Mouse (Mus musculus) myocyte (in vitro differentiated cells): Measurements from ENCODE around the gene Kcnk18.

ENCODE experiments used
- CEBPB ChIP-seq: IDR thresholded peaks from 2 replicates; pipeline ENCODE4 v1.6.1; 2011; ENCODE audit warnings: mild to moderate bottlenecking, moderate library complexity; ENCODE audit not compliant: poor library complexity, insufficient read depth, severe bottlenecking
- MYOD1 ChIP-seq, 3 experiments: IDR thresholded peaks; one replicate each; pipeline ENCODE4 v1.6.1; 2011; ENCODE audit warnings: control low read depth in 2 of 3, low read depth in 2 of 3, mild to moderate bottlenecking in 2 of 3, moderate library complexity in 1 of 3; ENCODE audit not compliant: insufficient read length in 2 of 3, control insufficient read depth in 1 of 3
- MYOG ChIP-seq, 3 experiments: IDR thresholded peaks; one replicate each; pipeline ENCODE4 v1.6.1; 2011; ENCODE audit warnings: control low read depth in 2 of 3, low read depth in 2 of 3, mild to moderate bottlenecking in 2 of 3; ENCODE audit not compliant: insufficient read length in 2 of 3, control insufficient read depth in 1 of 3, insufficient read depth in 1 of 3
- POLR2A ChIP-seq: IDR thresholded peaks from one replicate; pipeline ENCODE4 v1.6.1; 2011; ENCODE audit warnings: low read depth, mild to moderate bottlenecking, control low read depth, moderate library complexity; ENCODE audit not compliant: insufficient read length
- TCF12 ChIP-seq: IDR thresholded peaks from one replicate; pipeline ENCODE4 v1.6.1; 2011; ENCODE audit warnings: mild to moderate bottlenecking, control low read depth; ENCODE audit not compliant: poor library complexity, insufficient read depth, severe bottlenecking

GRCm38 (mm10) chr19:59221131-59221530 is 2.1 kb downstream of the Kcnk18 start:
- TF ChIP-seq POLR2A (no peak), TCF12 (no peak), MYOG (IDR thresholded peaks at IDR 0.05; ENCODE audit: control insufficient read depth in 1 of 3, insufficient read depth in 1 of 3, insufficient read length in 2 of 3, low read depth in 2 of 3) (no peak), MYOD1 (IDR thresholded peaks at IDR 0.05; ENCODE audit: control insufficient read depth in 1 of 3, insufficient read length in 2 of 3, low read depth in 2 of 3) (no peak), CEBPB (no peak)
